Mouse (Mus musculus) lung, postnatal 4 days (tissue): ENCODE results near the gene Spib.
A peak's percentile ranks its signal among the peaks of the same experiment; 100 is the strongest.

Experiments used
- DNase-seq, 2 experiments: peaks; one replicate each; pipeline ENCODE4 v3.0.0; 2021

The Spib gene

GRCm38 (mm10) chr7:44548497-44549087 is 16.7 kb upstream of the Spib start, which contains the start of gene Pold1:
Pold1 (minus strand) TSS chr7:44548849.
- peak; percentile 99 to 100 for DNase-seq

- DNase-seq: peak in 1 of 2 experiments; percentile 23
Measured at GRCm38 (mm10) chr7:44547725-44548124, 15.9 kb upstream of the Spib start.

GRCm38 (mm10) chr7:44547041-44547440 is 15.2 kb upstream of the Spib start:
- no peak for DNase-seq

GRCm38 (mm10) chr7:44546274-44546673 is 14.4 kb upstream of the Spib start:
- no peak for DNase-seq

- DNase-seq: no peak
Measured at GRCm38 (mm10) chr7:44543071-44543470, 11.2 kb upstream of the Spib start.

GRCm38 (mm10) chr7:44542555-44542954 is 10.7 kb upstream of the Spib start:
- peak in 1 of 2 experiments; percentile 17 for DNase-seq

- peak in 1 of 2 experiments; percentile 20 for DNase-seq
Measured at GRCm38 (mm10) chr7:44538756-44539624, 7.1 kb upstream of the Spib start.

- no peak for DNase-seq
Measured at GRCm38 (mm10) chr7:44537496-44537895, 5.6 kb upstream of the Spib start.

- DNase-seq: no peak
Measured at GRCm38 (mm10) chr7:44537009-44537408, 5.1 kb upstream of the Spib start.

- peak; percentile 69 to 84 for DNase-seq
Measured at GRCm38 (mm10) chr7:44536590-44536968, 4.7 kb upstream of the Spib start.

- DNase-seq: no peak
Measured at GRCm38 (mm10) chr7:44535657-44536589, 4.1 kb upstream of the Spib start.

GRCm38 (mm10) chr7:44534656-44535441 is 3.0 kb upstream of the Spib start:
- no peak for DNase-seq

GRCm38 (mm10) chr7:44534242-44534641 is 2.4 kb upstream of the Spib start:
- DNase-seq: peak in 1 of 2 experiments; percentile 63

GRCm38 (mm10) chr7:44533746-44534045 is 1.8 kb upstream of the Spib start:
- DNase-seq: no peak

- no peak for DNase-seq
Measured at GRCm38 (mm10) chr7:44532918-44533745, 1.3 kb upstream of the Spib start.

GRCm38 (mm10) chr7:44531207-44531606 is 664 bp downstream of the Spib start:
- DNase-seq: no peak

GRCm38 (mm10) chr7:44530507-44530906 is 1.4 kb downstream of the Spib start:
- DNase-seq: no peak

- DNase-seq: no peak
Measured at GRCm38 (mm10) chr7:44529518-44529917, 2.4 kb downstream of the Spib start.

- DNase-seq: peak; percentile 82 to 88
Measured at GRCm38 (mm10) chr7:44527483-44528398, 4.1 kb downstream of the Spib start.

- no peak for DNase-seq
Measured at GRCm38 (mm10) chr7:44526414-44527154, 5.3 kb downstream of the Spib start.
